Mouse (Mus musculus) midbrain, embryonic 11.5 days (tissue): ENCODE results near the gene Mrpl21. TPM values are rescaled to one million over a fixed set of nuclear protein-coding genes. Genes with fewer than 3 reads are reported as not detected.

ENCODE experiments used
- ATAC-seq: fragments of 200-750 bp; cut with Nextera tagmentation; 2 replicates; pipeline ENCODE4 v1.8.0; 2017; ENCODE audit warnings: moderate TSS enrichment, moderate library complexity; ENCODE audit not compliant: low FRiP score
- DNase-seq: peaks from one replicate; pipeline ENCODE4 v3.0.0; 2015; ENCODE audit warnings: low spot score; ENCODE audit errors: missing footprints
- H3K27ac ChIP-seq: fragments of 300-500 bp; sonication (generic); 2 replicates; pipeline ENCODE4 v1.5.1; 2014; ENCODE audit warnings: low read depth, low read length
- H3K27me3 ChIP-seq: fragments of 300-500 bp; sonication (generic); 2 replicates; pipeline ENCODE4 v1.6.1; 2014; ENCODE audit warnings: mild to moderate bottlenecking, low read length, moderate library complexity, mixed read lengths; ENCODE audit not compliant: control insufficient read depth, insufficient read depth
- H3K36me3 ChIP-seq: fragments of 300-500 bp; sonication (generic); 2 replicates; pipeline ENCODE4 v1.6.1; 2014; ENCODE audit warnings: mild to moderate bottlenecking, low read length, moderate library complexity, mixed read lengths; ENCODE audit not compliant: control insufficient read depth, insufficient read depth
- H3K4me1 ChIP-seq: fragments of 300-500 bp; sonication (generic); 2 replicates; pipeline ENCODE4 v1.6.1; 2014; ENCODE audit warnings: low read length; ENCODE audit not compliant: control insufficient read depth, insufficient read depth
- H3K4me2 ChIP-seq: fragments of 300-500 bp; sonication (generic); 2 replicates; pipeline ENCODE4 v1.6.1; 2014; ENCODE audit warnings: mild to moderate bottlenecking, moderate library complexity
- H3K4me3 ChIP-seq: fragments of 300-500 bp; sonication (generic); 2 replicates; pipeline ENCODE4 v1.5.1; 2014; ENCODE audit warnings: low read depth, low read length
- H3K9ac ChIP-seq: fragments of 300-500 bp; sonication (generic); 2 replicates; pipeline ENCODE4 v1.6.1; 2014; ENCODE audit warnings: low read length
- H3K9me3 ChIP-seq: fragments of 300-500 bp; sonication (generic); 2 replicates; pipeline ENCODE4 v1.6.1; 2016; ENCODE audit warnings: low read length; ENCODE audit not compliant: control insufficient read depth
- WGBS: fragments of 180-500 bp; shearing (Covaris S2); extraction: QIAGEN DNeasy Blood & Tissue Kit; methylation state at CpG from one replicate; pipeline ENCODE4 v1.1.7; 2014; 5-methylcytosine and 5-hydroxymethylcytosine counted together
- polyA plus RNA-seq: library from polyadenylated mRNA; unstranded; fragments of >200 nt; fragmentation: Nextera tagmentation; extraction: Ambion mirVana; gene quantifications from 2 replicates; pipeline ENCODE4 v1.2.1, GENCODE M21; 2014

Mrpl21 gene
- polyA plus RNA-seq, 1 experiment from 2014 or later: 131 TPM

DNA sequence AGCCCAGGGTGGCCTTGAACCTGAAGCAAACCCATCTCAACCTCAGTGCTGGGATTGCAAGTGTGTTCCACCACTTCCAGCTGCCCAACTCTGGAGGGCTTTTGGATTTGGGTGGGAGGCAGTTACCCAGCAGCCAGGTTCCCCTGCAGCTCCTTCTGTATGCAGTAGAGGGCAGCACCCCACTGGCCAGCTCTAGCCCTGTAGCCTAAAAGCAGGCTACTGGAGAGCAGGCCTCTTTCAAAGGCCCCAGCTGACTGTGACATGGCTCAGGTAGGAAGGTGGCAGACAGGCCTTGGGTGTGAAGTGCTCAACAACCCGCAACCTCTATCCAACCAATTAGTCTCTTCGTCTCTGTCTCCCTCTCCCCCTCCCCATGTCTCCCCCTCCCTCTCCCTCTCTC is 9.3 kb downstream of the Mrpl21 start:
- Histone ChIP-seq H3K4me2 (no peak overlapping the region), H3K4me3 (no peak overlapping the region), H3K27ac (no peak overlapping the region), H3K36me3 (peaks cover 4% of the 10 kb centered on the region; the same call in 1 of the 2 replicates), H3K9me3 (no peaks in the 10 kb centered on the region), H3K9ac (no peak overlapping the region), H3K27me3 (no peaks in the 10 kb centered on the region), H3K4me1 (no peaks in the 10 kb centered on the region)
- ATAC-seq (peak; percentile 82), DNase-seq (peak; percentile 91)
- WGBS: 93% methylated on average over 2 of the region's 2 CpGs

DNA sequence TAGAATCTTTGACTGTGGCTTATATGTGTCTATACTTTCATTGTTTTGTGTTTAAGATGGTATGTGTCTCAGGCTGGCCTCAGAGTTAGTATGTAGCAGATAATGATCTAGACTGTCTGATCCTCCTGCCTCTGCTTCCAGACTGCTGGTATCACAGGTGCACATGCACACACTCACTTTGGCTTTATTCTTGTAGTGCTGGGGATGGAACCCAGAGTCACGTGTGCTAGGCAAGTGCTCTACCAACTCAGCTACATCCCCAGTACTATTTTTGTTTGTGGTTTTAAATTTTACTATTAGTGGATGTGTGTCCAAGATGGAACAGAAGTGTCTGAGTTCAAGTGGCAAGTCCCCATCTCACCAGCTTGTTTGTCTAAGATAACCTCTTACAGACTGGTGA is 10.3 kb downstream of the Mrpl21 start:
- ATAC-seq: no peak
- no peak overlapping the region for H3K27ac ChIP-seq

DNA sequence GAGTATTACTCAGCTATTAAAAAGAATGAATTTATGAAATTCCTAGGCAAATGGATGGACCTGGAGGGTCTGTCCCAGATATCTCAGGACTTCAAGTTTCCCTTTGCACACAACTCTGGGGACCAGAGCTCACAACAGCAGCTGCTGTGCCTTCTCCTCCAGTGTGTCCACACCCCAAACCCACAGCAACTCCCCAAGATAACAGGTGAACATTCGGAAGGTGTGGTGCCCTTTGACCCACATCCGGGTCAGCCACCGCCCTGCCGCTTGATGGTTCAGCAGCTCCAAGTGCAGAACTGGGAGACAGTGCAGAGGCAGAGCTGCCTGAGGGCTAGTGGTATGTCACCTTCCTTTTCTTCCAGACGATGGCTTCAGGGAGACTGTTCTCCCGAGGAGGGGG is 12.5 kb downstream of the Mrpl21 start:
- no peaks in the 10 kb centered on the region for H3K4me1 ChIP-seq
- no peak overlapping the region for H3K4me3 ChIP-seq
- 86% methylated on average over 6 of the region's 6 CpGs for WGBS
- H3K9me3 ChIP-seq: no peaks in the 10 kb centered on the region
- H3K36me3 ChIP-seq: peaks cover under 1% of the 10 kb centered on the region; the same call in 1 of the 2 replicates
- H3K27ac ChIP-seq: no peak overlapping the region
- no peak for ATAC-seq
- H3K4me2 ChIP-seq: no peak overlapping the region
- no peak overlapping the region for H3K9ac ChIP-seq
- DNase-seq: no peak
- no peaks in the 10 kb centered on the region for H3K27me3 ChIP-seq

More for the DNA sequence above, 10.3 kb downstream of the Mrpl21 start:
- Histone ChIP-seq H3K9ac (no peak overlapping the region), H3K36me3 (peaks cover 4% of the 10 kb centered on the region; the same call in 1 of the 2 replicates), H3K27me3 (no peaks in the 10 kb centered on the region), H3K9me3 (no peaks in the 10 kb centered on the region), H3K4me1 (no peaks in the 10 kb centered on the region), H3K4me3 (no peak overlapping the region), H3K4me2 (no peak overlapping the region)
- no peak for DNase-seq
- 92% methylated on average over 1 of the region's 1 CpGs for WGBS

DNA sequence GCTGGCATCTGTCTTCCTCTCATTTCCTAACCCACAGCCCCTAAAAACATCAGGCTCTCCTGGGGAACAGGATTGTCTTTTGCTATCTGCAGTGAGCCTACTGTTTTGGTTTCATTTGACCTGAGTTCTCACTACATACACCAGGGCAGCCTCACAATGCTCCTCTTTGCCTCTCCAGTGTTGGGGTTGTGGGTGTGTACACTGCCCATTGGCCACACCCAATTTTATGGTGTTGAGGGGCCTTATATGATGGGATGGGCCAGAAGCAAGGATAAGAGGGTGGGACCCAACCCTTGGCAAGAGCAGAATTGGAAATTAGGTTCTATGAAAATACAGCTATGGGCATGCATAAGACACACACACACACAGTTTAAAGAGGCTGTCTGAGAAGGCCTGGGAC is 14.3 kb downstream of the Mrpl21 start:
- ATAC-seq (no peak), DNase-seq (no peak)
- Histone ChIP-seq H3K27me3 (no peaks in the 10 kb centered on the region), H3K36me3 (no peaks in the 10 kb centered on the region), H3K4me2 (no peak overlapping the region), H3K4me1 (no peaks in the 10 kb centered on the region), H3K9me3 (no peaks in the 10 kb centered on the region), H3K4me3 (no peak overlapping the region), H3K9ac (no peak overlapping the region), H3K27ac (no peak overlapping the region)

DNA sequence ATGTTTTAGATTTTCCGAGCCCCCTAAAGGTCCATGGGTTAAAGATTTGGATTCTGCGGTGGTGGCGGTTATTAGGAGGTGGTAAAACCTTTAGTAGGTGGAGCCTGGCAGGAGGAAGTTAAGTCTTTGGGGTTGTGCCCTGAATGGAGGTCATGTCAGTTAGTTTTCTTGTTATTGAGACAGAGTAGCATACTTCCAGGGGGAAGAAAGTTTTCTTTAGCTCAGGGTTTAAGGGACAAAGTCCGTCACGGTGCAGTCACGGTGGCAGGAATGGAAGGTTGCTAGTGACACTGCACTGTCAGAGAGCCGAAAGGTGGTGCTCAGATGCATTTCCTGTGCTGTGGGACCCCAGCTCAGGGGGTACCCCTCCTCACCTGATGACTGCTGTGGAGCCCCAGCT is 15.1 kb downstream of the Mrpl21 start:
- WGBS: 90% methylated on average over 7 of the region's 7 CpGs
- Histone ChIP-seq H3K4me3 (no peak overlapping the region), H3K4me1 (no peaks in the 10 kb centered on the region), H3K27ac (no peak overlapping the region), H3K4me2 (no peak overlapping the region), H3K9ac (no peak overlapping the region), H3K27me3 (no peaks in the 10 kb centered on the region), H3K36me3 (no peaks in the 10 kb centered on the region), H3K9me3 (no peaks in the 10 kb centered on the region)
- DNase-seq: no peak
- ATAC-seq: no peak

DNA sequence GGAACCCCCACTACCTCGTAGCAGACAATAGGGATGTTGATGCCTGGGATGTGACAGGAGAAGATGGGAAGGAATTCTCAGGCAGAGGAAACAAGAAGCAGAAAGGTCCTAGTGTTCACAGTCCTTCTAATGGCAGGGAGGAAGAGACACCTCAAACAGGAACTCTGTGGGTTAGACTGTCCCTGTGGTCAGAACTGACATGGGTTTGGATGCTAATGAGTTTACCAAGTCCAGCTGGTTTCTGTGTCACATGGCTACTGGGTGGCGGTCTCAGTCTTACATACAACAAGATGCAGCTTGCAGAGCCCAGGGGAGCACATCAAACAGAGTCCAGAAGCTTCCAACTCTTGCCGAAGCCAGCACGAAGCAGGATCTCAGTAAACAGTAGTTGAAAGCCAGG is 21.3 kb downstream of the Mrpl21 start:
- no peaks in the 10 kb centered on the region for H3K27me3 ChIP-seq
- WGBS: 76% methylated on average over 4 of the region's 4 CpGs
- no peak overlapping the region for H3K9ac ChIP-seq
- no peaks in the 10 kb centered on the region for H3K4me1 ChIP-seq
- no peaks in the 10 kb centered on the region for H3K9me3 ChIP-seq
- no peak overlapping the region for H3K27ac ChIP-seq
- no peaks in the 10 kb centered on the region for H3K36me3 ChIP-seq
- ATAC-seq (no peak), DNase-seq (no peak)
- H3K4me3 ChIP-seq: no peak overlapping the region
- no peak overlapping the region for H3K4me2 ChIP-seq

DNA sequence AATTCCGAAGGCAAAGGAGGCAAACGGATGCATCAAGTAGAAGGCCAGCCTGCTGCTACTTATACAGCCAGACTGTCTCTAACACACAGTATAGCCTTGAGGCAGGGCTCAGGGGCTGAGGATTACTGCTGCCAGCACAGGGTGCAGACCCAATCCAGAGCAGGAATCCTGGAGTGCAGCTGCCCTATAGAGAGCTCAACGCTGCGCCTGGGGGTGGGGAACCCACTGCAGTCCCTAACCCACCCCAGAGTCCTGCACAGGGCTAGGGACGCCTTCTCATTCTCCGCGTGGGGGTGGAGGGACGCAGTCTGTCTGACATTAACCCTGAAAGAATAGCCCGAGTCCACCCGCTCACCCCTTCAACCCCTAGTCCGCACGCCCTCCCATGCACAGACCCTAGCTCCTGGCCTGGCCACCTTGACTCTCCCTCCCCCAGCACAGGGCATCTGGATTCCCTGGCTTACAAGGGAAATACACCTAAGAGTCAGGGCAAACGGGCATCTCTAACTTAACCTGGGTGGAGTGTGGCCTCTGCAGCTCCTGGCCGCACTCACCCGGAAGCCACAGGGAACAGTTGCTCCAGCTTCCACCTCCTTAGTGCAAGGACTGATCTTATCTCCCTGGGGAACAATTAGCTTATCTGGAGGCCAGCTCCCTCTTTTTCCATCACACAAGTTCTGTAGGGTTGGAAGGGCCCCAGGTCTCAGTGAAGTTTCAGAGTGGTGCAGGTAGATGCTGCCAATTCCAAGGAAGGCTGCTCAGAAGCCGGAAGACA is 24.7 kb downstream of the Mrpl21 start:
- H3K4me1 ChIP-seq: no peaks in the 10 kb centered on the region
- no peak for ATAC-seq
- H3K27me3 ChIP-seq: no peaks in the 10 kb centered on the region
- H3K9me3 ChIP-seq: no peaks in the 10 kb centered on the region
- 53% methylated on average over 16 of the region's 16 CpGs for WGBS
- DNase-seq: no peak
- no peak overlapping the region for H3K4me3 ChIP-seq
- no peak overlapping the region for H3K27ac ChIP-seq
- no peak overlapping the region for H3K4me2 ChIP-seq
- H3K9ac ChIP-seq: no peak overlapping the region
- no peaks in the 10 kb centered on the region for H3K36me3 ChIP-seq

- Histone ChIP-seq H3K9me3 (no peaks in the 10 kb centered on the region), H3K9ac (no peak overlapping the region), H3K36me3 (no peaks in the 10 kb centered on the region), H3K27me3 (peaks cover 26% of the 10 kb centered on the region), H3K4me1 (peaks cover 8% of the 10 kb centered on the region), H3K4me3 (no peak overlapping the region), H3K4me2 (no peak overlapping the region), H3K27ac (no peak overlapping the region)
- no peak for DNase-seq
- ATAC-seq: no peak
- WGBS: 91% methylated on average over 2 of the region's 2 CpGs
These were observed 36.6 kb downstream of the Mrpl21 start for GRCm38 (mm10) chr19:3319341-3319740.

DNA sequence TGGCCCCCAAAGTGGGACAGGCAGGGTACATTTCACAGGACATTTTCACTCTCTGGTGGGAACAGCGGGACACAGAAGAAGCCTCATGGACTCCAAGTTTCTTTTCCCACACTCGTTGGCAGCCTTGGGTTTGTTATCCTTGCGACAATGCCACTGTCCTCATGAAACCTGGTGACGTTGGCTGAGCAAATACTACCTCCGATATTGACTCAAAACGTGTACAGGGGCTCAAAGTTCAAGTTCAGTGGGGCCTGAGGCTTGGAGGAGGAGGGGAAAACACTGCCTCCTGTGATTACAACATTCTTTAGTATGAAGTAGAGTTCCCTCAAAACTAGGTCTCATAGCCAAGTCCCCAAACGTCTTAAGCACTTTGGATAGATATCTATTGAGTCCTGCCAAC is 37.4 kb downstream of the Mrpl21 start:
- Histone ChIP-seq H3K36me3 (no peaks in the 10 kb centered on the region), H3K27ac (no peak overlapping the region), H3K9me3 (no peaks in the 10 kb centered on the region), H3K27me3 (peaks cover 28% of the 10 kb centered on the region), H3K4me1 (peaks cover 13% of the 10 kb centered on the region), H3K4me2 (no peak overlapping the region), H3K9ac (no peak overlapping the region), H3K4me3 (no peak overlapping the region)
- no peak for DNase-seq
- WGBS: 81% methylated on average over 7 of the region's 7 CpGs
- ATAC-seq: no peak
